ENCODE assay signal across 17 mouse cellular contexts in the genomic region with DNA sequence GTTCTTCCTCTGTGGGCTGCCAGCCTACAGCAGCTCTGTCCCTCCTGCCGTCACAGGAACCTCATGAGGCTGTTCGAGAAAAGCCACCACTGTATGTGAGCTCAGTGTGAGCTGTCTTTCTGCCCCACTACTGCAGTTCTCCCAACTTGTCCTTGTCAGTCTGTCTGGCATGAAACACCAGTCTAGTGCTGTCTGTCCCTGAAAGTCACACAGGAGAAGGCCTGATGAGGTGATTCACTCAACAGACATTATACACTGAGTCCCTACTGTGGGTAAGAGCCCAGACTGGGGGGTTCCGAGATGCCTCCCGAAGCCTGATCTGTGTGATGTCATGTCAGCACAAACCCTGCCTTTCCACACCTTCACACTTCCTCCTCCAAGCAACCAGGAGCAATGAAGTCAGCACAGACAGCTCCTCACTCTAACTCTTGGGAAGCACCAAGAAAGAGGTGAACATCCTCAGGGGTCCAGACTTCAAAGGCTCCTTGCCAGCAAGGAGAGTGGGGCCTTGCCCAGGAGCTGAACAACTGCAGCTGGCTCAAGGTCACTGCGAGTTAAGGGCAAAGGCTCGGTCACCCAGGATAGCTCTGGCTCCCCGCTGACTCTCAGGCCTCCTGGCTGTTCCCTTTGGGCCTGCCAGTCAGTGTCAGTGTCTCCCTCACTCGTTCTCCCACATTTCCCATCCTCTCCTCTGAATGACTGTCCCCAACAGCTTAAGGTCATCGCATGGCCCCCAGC. TPM values are rescaled to one million over a fixed set of nuclear protein-coding genes. Genes with fewer than 3 reads are reported as not detected.
DNase-seq lines count a peak whose midpoint lies in the region; ATAC-seq lines count a peak whose summit lies in the region.
"Had no signal": no experiment of that assay in that cellular context is flagged by ENCODE, and none has a peak within 500 bp of the region (broad histone marks: within the 10 kb centered on the region; RNA-seq: fewer than 3 reads in every experiment).

No protein-coding gene starts in this region.

- no peak for DNase-seq in heart, embryonic 10.5 days (ENCODE audit: low spot score)
- no peak for DNase-seq in heart, adult 9 months (ENCODE audit: low spot score in 2 of 2)
- no peak for DNase-seq in liver
- no peak for DNase-seq in ovary, postnatal 36 days (ENCODE audit: low spot score)
- DNase-seq: cerebellum, adult 18-20 months; forebrain, postnatal 0 days; gastrocnemius, postnatal 10 days; kidney, adult 9 months; lung, adult 2 months; thymus, adult 2 months had no signal

- WGBS in heart, embryonic 10.5 days, result 32% methylated on average over 9 of the region's 9 CpGs
- 59% methylated on average over 9 of the region's 9 CpGs for WGBS in liver, embryonic 12.5 days (ENCODE audit: insufficient replicate concordance)
- WGBS in embryonic facial prominence, embryonic 13.5 days, result 60% methylated on average over 9 of the region's 9 CpGs

- peak overlapping the region; percentile 79 for H3K27ac ChIP-seq in heart, embryonic 10.5 days
- H3K27ac ChIP-seq in liver, embryonic 12.5 days, result no peak overlapping the region
- no peak overlapping the region for H3K27ac ChIP-seq in embryonic facial prominence, embryonic 13.5 days
- H3K27ac ChIP-seq: hindbrain, embryonic 10.5 days; neural tube, embryonic 12.5 days had no signal

- no peaks in the 10 kb centered on the region for H3K36me3 ChIP-seq in heart, embryonic 10.5 days
- no peaks in the 10 kb centered on the region for H3K36me3 ChIP-seq in liver, embryonic 12.5 days
- H3K36me3 ChIP-seq in embryonic facial prominence, embryonic 13.5 days, result no peaks in the 10 kb centered on the region

- no peaks in the 10 kb centered on the region for H3K9me3 ChIP-seq in heart, embryonic 10.5 days
- no peaks in the 10 kb centered on the region for H3K9me3 ChIP-seq in liver, embryonic 12.5 days (replicated peaks)
- no peaks in the 10 kb centered on the region for H3K9me3 ChIP-seq in embryonic facial prominence, embryonic 13.5 days
- H3K9me3 ChIP-seq: hindbrain, embryonic 10.5 days; neural tube, embryonic 12.5 days had no signal

- peaks cover 50% of the 10 kb centered on the region for H3K4me1 ChIP-seq in heart, embryonic 10.5 days
- peaks cover 26% of the 10 kb centered on the region for H3K4me1 ChIP-seq in liver, embryonic 12.5 days
- H3K4me1 ChIP-seq in embryonic facial prominence, embryonic 13.5 days, result peaks cover 15% of the 10 kb centered on the region

- ATAC-seq in liver, embryonic 12.5 days, result no peak
- no peak for ATAC-seq in embryonic facial prominence, embryonic 13.5 days (ENCODE audit: insufficient number of reproducible peaks, insufficient read depth, low FRiP score, low TSS enrichment, low read depth)
- ATAC-seq in megakaryocyte-erythroid progenitor cell, adult 5-6 weeks (replicated peaks; ENCODE audit: low FRiP score, low TSS enrichment, poor library complexity, severe bottlenecking), result no peak
- ATAC-seq: forebrain, postnatal 0 days; midbrain, embryonic 16.5 days had no signal

- peak overlapping the region; percentile 6; the same call in 1 of the 2 replicates for H3K9ac ChIP-seq in liver, embryonic 12.5 days
- H3K9ac ChIP-seq in embryonic facial prominence, embryonic 13.5 days, result peak overlapping the region; percentile 16; the same call in 1 of the 2 replicates
- H3K9ac ChIP-seq: forebrain, postnatal 0 days; neural tube, embryonic 12.5 days had no signal

- no peak overlapping the region for H3K4me3 ChIP-seq in heart, embryonic 10.5 days
- no peak overlapping the region for H3K4me3 ChIP-seq in liver, embryonic 12.5 days
- no peak overlapping the region for H3K4me3 ChIP-seq in embryonic facial prominence, embryonic 13.5 days
- H3K4me3 ChIP-seq: hindbrain, embryonic 10.5 days; neural tube, embryonic 12.5 days had no signal

- no peaks in the 10 kb centered on the region for H3K27me3 ChIP-seq in heart, embryonic 10.5 days (ENCODE audit: insufficient read depth, poor library complexity, severe bottlenecking)
- H3K27me3 ChIP-seq in liver, embryonic 12.5 days (replicated peaks), result no peaks in the 10 kb centered on the region
- H3K27me3 ChIP-seq in embryonic facial prominence, embryonic 13.5 days, result no peaks in the 10 kb centered on the region
- H3K27me3 ChIP-seq: neural tube, embryonic 12.5 days had no signal

- no peak overlapping the region for H3K4me2 ChIP-seq in liver, embryonic 12.5 days
- no peak overlapping the region for H3K4me2 ChIP-seq in embryonic facial prominence, embryonic 13.5 days
- H3K4me2 ChIP-seq: neural tube, embryonic 12.5 days had no signal

RNA-seq across cellular contexts. Expression of a gene that starts 8.7 kb away (rescaled TPM):
- polyA plus RNA-seq in heart, embryonic 10.5 days (2016; fragmentation: Nextera tagmentation; extraction: Ambion mirVana), result 19.1 and 21.6 TPM in 2 replicates
- polyA plus RNA-seq in liver, embryonic 12.5 days (2016; fragmentation: Nextera tagmentation; extraction: Ambion mirVana), result 5.8 and 5.9 TPM in 2 replicates
- polyA plus RNA-seq in embryonic facial prominence, embryonic 13.5 days (2015; fragmentation: Nextera tagmentation; extraction: Ambion mirVana), result 18.1 and 22.8 TPM in 2 replicates
- 30.2 and 47.7 TPM in 2 replicates for total RNA-seq in megakaryocyte-erythroid progenitor cell, adult 5-6 weeks (2014; fragmentation: Nextera tagmentation)
- total RNA-seq in megakaryocyte-erythroid progenitor cell, adult 5-6 weeks (2017), result 6.5 and 10.4 TPM in 2 replicates

RNA-seq across cellular contexts. Expression of a gene that starts 37.6 kb away (rescaled TPM):
- 47.1 and 55.5 TPM in 2 replicates for polyA plus RNA-seq in heart, embryonic 10.5 days (2016; fragmentation: Nextera tagmentation; extraction: Ambion mirVana)
- 11.9 and 12.4 TPM in 2 replicates for polyA plus RNA-seq in liver, embryonic 12.5 days (2016; fragmentation: Nextera tagmentation; extraction: Ambion mirVana)
- 57.2 and 59.2 TPM in 2 replicates for polyA plus RNA-seq in embryonic facial prominence, embryonic 13.5 days (2015; fragmentation: Nextera tagmentation; extraction: Ambion mirVana)
- 9.0 and 16.3 TPM in 2 replicates for total RNA-seq in megakaryocyte-erythroid progenitor cell, adult 5-6 weeks (2014; fragmentation: Nextera tagmentation)
- 13.8 TPM in 2 replicates for total RNA-seq in megakaryocyte-erythroid progenitor cell, adult 5-6 weeks (2017)

RNA-seq across cellular contexts. Expression of a gene that starts 54.1 kb away (rescaled TPM):
- 0.78 and 1.2 TPM in 2 replicates for polyA plus RNA-seq in heart, embryonic 10.5 days (2016; fragmentation: Nextera tagmentation; extraction: Ambion mirVana)
- polyA plus RNA-seq in liver, embryonic 12.5 days (2016; fragmentation: Nextera tagmentation; extraction: Ambion mirVana), result 0.44 and 0.54 TPM in 2 replicates
- 0.87 and 1.5 TPM in 2 replicates for polyA plus RNA-seq in embryonic facial prominence, embryonic 13.5 days (2015; fragmentation: Nextera tagmentation; extraction: Ambion mirVana)
- total RNA-seq in megakaryocyte-erythroid progenitor cell, adult 5-6 weeks (2014; fragmentation: Nextera tagmentation), result not detected in 2 replicates
- total RNA-seq in megakaryocyte-erythroid progenitor cell, adult 5-6 weeks (2017), result not detected in 2 replicates
- total RNA-seq: gastrocnemius, postnatal 10 days had no signal
- polyA plus RNA-seq: large intestine, adult 2 months had no signal
